Mouse (Mus musculus) heart, adult 2 months (tissue): ENCODE data around the gene Ttll11.

Experiments
- CTCF ChIP-seq: fragments of 200-600 bp; IDR thresholded peaks from 2 replicates; pipeline ENCODE4 v1.8.1; 2022; ENCODE audit warnings: antibody characterized with exemption, mild to moderate bottlenecking, moderate library complexity
- EP300 ChIP-seq: fragments of 200-500 bp; IDR thresholded peaks from 2 replicates; pipeline ENCODE4 v1.6.1; 2011; ENCODE audit warnings: low read depth, low read length, control low read depth; ENCODE audit not compliant: insufficient read depth
- POLR2A ChIP-seq: fragments of 200-500 bp; IDR thresholded peaks from 2 replicates; pipeline ENCODE4 v1.6.1; 2011; ENCODE audit warnings: mild to moderate bottlenecking, low read depth, low read length, control low read depth; ENCODE audit not compliant: insufficient read depth

GRCm38 (mm10) chr2:35776935-35777334 lies 202.8 kb downstream of the Ttll11 start:
- TF ChIP-seq POLR2A (no peak), CTCF (no peak), EP300 (no peak)
